8 mouse cellular contexts compared by ENCODE assay signal in genomic region chr1:73862323-73863073, GRCm38 (mm10).
DNase-seq lines count a peak whose midpoint lies in the region; ATAC-seq and TF ChIP-seq lines count a peak whose summit lies in the region.

No protein-coding gene starts in this region.

- H3K27me3 ChIP-seq in heart, postnatal 0 days (ENCODE audit: control insufficient read depth, insufficient read depth, low read length) = no peaks in the 10 kb centered on the region
- no peaks in the 10 kb centered on the region for H3K27me3 ChIP-seq in lung, embryonic 15.5 days

- H3K4me1 ChIP-seq in embryonic fibroblast, embryonic 13.5 days (ENCODE audit: control insufficient read depth, insufficient read depth, low read length) = no peaks in the 10 kb centered on the region
- no peaks in the 10 kb centered on the region for H3K4me1 ChIP-seq in heart, postnatal 0 days (ENCODE audit: control insufficient read depth, insufficient read depth)
- H3K4me1 ChIP-seq in lung, embryonic 15.5 days = peaks cover 11% of the 10 kb centered on the region

- H3K9me3 ChIP-seq in heart, postnatal 0 days (replicated peaks; ENCODE audit: control insufficient read depth, low read length) = no peaks in the 10 kb centered on the region
- no peaks in the 10 kb centered on the region for H3K9me3 ChIP-seq in lung, embryonic 15.5 days

- H3K4me3 ChIP-seq in embryonic fibroblast, embryonic 13.5 days (ENCODE audit: insufficient read depth, low read length) = no peak overlapping the region
- 0 out of 2 replicates have a peak overlapping the region, but pooled peaks have one; percentile 4 for H3K4me3 ChIP-seq in heart, postnatal 0 days (ENCODE audit: low read depth, low read length)
- H3K4me3 ChIP-seq in lung, embryonic 15.5 days = peak overlapping the region; percentile 5; the same call in 1 of the 2 replicates

- ATAC-seq in heart, postnatal 0 days (ENCODE audit: insufficient read depth, low read depth) = peak; percentile 97
- peak; percentile 98 for ATAC-seq in lung, embryonic 15.5 days (ENCODE audit: borderline replicate concordance, extremely low read depth, low FRiP score, low TSS enrichment)
- ATAC-seq in inflammation-experienced regulatory T-cells, adult 6 months = no peak

- no peak overlapping the region for H3K27ac ChIP-seq in embryonic fibroblast, embryonic 13.5 days (ENCODE audit: insufficient read depth, low read length)
- 0 out of 2 replicates have a peak overlapping the region, but pooled peaks have one; percentile 26 for H3K27ac ChIP-seq in heart, postnatal 0 days (ENCODE audit: low read depth)
- H3K27ac ChIP-seq in lung, embryonic 15.5 days = peak overlapping the region; percentile 84

- H3K36me3 ChIP-seq in heart, postnatal 0 days (replicated peaks; ENCODE audit: control insufficient read depth, insufficient read depth, low read length) = no peaks in the 10 kb centered on the region
- H3K36me3 ChIP-seq in lung, embryonic 15.5 days = no peaks in the 10 kb centered on the region

- peak overlapping the region; percentile 37; the same call in 1 of the 2 replicates for H3K4me2 ChIP-seq in heart, postnatal 0 days (ENCODE audit: low read depth, low read length)
- peak overlapping the region; percentile 35 for H3K4me2 ChIP-seq in lung, embryonic 15.5 days

- no peak for TF ChIP-seq EP300 in heart, postnatal 0 days (IDR thresholded peaks at IDR 0.05; ENCODE audit: low read depth)

- TF ChIP-seq CTCF in embryonic fibroblast, embryonic 13.5 days (IDR thresholded peaks at IDR 0.05; ENCODE audit: borderline replicate concordance, insufficient read depth, low read length) = peak; percentile 66
- TF ChIP-seq CTCF in heart, postnatal 0 days (IDR thresholded peaks at IDR 0.05; ENCODE audit: low read depth) = peak; percentile 86

- peak; percentile 71 for DNase-seq in A20 (ENCODE audit: low read depth, low spot score)
- peak; percentile 74 for DNase-seq in R1 (ENCODE audit: low read depth, low spot score)
- DNase-seq in heart, postnatal 0 days (ENCODE audit: low spot score) = peak; percentile 77
- DNase-seq in kidney, postnatal 10 days = peak; percentile 89
- DNase-seq in ovary, postnatal 36 days (ENCODE audit: low spot score) = peak; percentile 72

- no peak for TF ChIP-seq POLR2A in embryonic fibroblast, embryonic 13.5 days (IDR thresholded peaks at IDR 0.05; ENCODE audit: low read depth, low read length)

- 10% methylated on average over 15 of the region's 15 CpGs for WGBS in heart, postnatal 0 days
- 6% methylated on average over 15 of the region's 15 CpGs for WGBS in lung, embryonic 15.5 days

- H3K9ac ChIP-seq in heart, postnatal 0 days (replicated peaks; ENCODE audit: low read depth, low read length) = no peak overlapping the region
- no peak overlapping the region for H3K9ac ChIP-seq in lung, embryonic 15.5 days
